Mouse (Mus musculus) B cell, adult 2 months (primary cell): ENCODE data around the gene Id3.

ENCODE experiments used
- DNase-seq, 2 experiments: peaks; one replicate each; pipeline ENCODE4 v3.0.0; 2022

Gene Id3

DNA sequence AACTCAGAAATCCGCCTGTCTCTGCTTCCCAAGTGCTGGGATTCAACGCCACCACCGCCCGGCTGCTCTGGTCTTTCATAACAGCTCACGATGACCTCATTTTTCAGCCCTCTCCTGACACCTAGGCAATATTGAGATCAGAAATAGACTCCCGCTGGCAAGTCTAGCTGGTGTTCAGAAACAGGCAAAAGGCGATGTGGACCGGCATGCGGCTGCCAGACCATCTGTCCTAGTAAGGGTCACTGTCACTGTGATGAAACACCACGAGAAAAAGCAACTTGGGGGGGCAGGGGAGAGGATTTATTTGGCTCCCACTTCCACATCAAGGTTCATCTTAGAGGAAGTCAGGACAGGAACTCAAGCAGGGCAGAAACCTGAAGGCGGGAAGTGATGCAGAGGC is 17.8 kb upstream of the Id3 start:
- no peak for DNase-seq

DNA sequence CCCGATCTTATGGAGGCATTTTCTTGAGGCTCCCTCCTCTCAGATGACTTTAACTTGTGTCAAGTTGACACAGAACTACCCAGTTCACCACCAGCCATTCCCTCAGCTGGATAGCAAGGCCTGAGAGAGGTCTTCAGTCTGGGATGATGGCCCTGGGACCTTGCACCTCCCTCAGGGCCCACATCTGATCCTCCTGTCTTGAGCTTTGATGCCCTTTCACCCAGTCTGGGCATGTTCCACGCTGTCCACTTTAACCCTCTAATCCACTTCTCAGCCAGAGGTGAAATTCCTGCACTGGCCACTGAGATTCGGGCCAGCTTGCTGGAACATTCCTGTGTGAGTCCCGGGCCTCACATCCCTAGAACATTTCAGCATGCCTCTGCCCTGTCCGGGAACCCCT is 17.3 kb upstream of the Id3 start:
- DNase-seq = no peak

DNA sequence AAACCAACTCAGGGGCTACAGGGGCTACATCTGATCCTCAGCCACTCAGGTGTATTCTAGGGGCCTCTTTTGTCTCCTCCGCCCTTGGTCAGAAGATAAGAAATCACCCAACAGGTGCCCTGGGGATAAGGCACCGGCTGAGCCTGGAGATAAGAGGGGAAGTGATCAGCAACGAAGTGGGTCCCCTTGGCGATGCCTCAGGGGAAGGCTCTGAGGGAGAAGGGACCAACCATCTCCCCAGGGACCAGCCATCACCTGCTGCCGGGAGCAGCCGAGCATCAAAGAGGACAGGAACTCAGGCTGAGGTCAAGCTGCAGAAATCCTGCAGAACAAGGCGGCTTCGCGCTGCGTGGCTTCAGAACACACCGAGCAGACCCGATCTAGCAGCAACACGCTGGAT is 15.6 kb upstream of the Id3 start:
- DNase-seq = peak; percentile 63 to 67

DNA sequence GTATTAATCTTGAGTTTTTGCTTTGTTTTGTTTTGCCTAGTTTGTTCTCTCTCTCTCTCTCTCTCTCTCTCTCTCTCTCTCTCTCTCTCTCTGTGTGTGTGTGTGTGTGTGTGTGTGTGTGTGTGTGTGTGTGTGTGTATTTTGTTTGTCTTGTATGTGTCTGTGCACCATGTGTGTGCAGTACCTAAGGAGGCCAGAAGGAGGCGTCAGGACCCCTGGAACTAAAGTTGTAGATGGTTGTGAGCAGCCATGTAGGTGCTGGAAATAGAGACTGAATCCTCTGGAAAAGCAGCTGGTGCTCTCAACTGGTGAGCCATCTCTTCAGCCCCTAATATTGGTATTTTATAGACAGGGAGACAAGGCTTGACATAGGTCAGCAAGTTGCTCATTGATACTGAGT is 13.5 kb upstream of the Id3 start:
- peak in 1 of 2 experiments; percentile 39 for DNase-seq

DNA sequence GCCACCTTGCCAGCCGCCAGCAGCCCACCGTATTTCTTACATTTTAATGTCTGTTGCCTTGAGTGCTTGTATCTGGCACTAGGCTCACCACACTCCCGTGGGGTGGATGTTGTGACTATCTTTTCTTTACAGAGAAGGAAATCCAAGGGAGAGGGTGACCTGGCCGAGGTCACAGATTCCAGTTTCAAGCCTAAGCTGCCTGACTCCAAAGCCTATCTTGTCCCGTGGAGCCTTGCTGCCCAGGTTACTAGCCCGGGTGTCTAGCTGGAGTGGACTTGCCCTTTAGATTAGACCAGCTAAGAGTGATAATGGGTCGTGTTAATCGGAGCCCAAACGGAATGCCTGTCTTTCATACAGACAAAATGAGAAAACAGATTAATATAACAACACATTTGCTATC is 9.5 kb upstream of the Id3 start:
- no peak for DNase-seq

DNA sequence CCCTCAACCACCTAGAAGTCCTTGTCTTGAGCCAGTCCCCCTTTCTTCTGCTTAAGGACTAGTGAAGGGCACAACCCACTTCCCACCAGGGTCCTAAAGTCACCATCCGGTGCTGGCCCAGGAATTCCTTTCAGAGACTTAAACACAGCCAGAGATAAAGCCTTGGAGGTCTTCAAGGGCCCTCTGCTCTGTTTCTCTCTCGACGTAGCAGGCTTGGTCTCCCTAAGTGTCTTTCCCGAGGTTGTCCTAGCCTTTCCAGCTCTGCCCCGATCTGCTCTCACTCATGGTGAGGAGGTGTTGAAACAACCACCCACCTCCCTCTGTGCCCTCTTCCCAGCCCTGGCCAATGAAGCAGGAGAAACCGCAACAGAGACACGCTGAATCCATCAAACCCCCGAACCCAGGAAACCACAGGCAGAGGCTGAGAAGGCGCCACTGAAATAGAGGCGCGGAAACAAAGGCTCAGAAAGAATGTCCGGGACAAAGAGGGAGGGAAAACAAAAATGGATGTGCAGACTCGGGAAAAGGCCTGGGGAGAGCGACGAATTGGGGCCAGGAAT is 8.8 kb upstream of the Id3 start:
- no peak for DNase-seq

DNA sequence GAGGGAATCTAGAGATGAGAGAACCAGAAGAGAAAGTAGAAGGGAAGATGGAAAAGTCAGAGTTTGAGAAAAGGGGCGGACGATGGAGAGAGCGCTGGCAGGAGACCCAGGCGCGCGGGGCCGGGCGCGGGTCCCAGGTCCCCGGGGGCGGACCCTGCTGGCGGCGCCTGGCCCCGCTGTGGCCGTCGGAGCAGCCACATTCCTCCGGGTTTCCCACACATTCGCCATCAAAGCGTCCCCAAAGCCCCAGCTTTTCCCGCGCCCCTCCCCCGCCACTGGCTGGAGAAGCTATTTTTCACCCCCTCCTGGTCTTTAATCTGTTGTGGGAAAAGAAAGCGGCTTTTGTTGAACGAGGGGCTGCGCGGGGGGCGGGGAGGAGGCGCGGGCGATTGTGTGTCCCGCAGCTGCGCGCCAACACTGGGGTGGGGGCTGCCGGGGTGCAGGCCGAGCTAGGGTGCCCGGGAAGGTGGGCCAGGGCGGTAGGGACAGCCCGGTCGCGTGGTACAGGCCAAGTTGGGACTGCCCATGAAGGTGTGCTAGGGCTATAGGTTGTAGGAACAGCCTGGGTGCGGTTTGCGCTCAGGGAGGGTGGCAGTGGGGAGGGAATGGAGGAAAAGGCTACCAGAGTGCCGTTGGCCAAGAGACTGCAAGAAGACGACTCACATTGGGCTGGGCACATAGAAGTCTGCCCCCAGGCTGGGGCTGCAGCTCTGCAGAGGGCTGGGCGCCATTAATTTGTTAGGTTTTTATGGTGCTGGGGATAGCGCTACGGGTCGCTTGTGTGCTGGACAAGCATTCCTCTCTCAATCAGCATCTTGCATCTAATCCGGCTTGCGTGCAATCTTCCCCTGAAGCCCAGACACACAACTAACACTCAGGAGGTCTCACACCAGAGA is 8.1 kb upstream of the Id3 start:
- DNase-seq = no peak

DNA sequence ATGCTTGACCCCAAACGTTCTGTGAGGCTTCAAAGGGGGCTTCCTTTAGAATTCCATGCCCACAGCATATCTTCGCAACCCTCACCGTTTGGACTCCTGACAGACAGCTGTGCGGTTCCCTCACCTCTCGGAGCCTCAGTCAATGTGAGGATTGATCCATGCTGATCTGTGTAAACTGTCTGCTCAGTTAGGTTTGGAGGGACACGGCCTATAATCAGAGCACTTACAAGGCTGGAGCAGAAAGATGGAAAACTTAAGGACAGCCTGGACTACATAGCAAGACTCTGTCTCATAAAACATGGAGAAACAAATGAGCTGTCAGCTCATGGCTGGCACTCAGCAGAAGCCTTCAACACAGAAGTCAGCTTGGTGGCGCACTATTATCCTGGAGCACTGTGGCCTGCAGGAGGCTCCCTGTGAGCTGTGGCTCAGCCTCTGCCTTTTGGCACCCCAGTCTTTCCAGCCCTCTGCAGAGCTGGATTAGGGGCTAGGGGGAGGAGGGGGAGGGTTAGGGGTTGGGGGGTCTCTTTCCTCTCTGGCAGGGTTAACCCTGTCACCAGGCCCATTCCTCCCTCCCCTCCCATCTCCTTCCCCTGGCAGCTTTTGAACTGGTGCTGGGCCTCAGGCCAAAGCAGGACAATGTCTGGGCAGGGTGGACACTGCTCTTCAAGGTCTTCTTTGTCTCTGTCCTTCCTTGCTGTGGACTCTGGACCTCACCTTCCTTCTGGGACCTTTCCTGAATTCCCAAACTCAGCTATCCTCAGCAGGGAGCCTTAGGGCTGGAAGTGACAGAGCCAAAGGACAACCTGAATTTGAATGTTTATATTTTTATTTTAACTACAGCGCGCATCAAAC is 7.2 kb upstream of the Id3 start:
- DNase-seq = no peak

DNA sequence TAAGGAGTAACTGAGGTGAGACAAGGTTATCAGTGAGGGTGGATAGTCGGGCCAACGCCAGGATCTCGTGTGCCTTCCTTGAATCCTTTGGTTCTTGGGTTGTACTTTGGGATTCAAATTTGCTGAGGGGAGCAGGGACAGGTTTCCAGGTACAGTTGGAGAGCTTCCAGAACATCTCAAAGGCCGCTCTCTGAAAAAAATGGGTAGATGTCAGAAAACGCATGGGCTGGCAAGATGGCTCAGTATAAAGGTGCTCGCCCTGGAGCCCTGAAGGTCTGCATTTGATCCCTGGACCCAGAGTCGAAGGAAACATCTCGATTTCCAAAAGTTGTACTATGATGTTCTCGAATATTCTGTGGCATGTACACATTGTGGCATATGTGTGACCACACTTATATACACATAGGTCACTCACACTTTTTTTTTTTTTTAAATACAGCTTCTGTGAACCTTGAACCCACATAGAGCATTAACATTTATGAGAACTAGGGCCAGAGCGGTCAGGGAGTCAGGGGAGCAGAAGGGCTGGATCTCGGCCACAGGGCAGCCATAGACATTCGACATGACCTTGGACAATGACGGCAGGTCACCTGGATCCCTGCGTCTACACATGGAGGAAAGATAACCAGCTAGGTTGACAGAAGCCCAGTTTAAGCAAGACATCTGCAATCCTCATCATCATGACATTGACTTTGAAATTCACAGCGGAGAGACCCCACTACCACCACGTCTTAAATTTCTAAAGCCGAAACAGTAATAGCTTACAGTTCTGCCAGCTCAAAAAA is 3.8 kb upstream of the Id3 start:
- DNase-seq = no peak

DNA sequence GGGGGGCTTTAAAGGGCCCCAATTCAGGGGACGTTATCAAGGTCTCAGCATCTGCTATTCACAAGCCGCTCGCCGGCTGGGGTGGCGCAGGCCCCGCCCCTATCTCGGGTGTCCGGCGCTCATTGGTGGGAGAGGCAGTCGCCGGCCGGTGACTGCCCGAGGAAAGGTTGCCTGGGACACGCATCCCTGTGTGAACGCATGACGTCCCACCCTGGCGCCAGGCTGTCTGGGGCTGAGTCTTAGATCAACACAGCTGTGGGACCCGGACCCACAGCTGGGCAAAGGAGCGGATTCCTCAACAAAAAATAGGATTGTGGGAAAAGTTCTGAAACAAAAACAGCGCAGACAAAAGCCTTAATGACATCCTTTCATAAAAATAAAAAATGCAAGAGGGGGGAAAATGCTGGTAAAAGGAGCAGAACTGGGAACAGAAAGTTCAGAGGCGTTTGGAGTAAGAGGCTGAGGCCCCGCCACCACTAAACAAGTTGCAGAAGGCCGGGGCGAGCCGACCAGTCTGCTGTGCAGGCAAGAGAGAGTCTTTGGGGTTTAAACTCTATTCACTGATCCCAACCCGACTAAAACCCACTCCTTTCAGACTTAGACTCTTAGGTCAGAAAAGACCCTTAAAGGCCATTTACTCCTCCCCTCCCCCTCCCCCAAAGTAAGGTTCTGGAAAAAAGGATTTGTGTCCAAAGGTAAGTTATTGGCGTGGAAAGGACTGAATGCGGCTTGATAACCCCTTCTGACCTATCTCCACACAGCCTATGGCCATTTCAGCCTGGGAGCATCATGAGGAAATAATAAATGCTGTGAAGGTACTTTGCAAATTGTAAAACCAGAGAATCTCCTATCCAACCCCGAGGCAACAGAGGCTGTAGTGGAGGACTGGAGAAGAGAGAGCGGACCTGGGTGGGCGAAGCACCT is 2.7 kb upstream of the Id3 start:
- DNase-seq = peak; percentile 74 to 76

DNA sequence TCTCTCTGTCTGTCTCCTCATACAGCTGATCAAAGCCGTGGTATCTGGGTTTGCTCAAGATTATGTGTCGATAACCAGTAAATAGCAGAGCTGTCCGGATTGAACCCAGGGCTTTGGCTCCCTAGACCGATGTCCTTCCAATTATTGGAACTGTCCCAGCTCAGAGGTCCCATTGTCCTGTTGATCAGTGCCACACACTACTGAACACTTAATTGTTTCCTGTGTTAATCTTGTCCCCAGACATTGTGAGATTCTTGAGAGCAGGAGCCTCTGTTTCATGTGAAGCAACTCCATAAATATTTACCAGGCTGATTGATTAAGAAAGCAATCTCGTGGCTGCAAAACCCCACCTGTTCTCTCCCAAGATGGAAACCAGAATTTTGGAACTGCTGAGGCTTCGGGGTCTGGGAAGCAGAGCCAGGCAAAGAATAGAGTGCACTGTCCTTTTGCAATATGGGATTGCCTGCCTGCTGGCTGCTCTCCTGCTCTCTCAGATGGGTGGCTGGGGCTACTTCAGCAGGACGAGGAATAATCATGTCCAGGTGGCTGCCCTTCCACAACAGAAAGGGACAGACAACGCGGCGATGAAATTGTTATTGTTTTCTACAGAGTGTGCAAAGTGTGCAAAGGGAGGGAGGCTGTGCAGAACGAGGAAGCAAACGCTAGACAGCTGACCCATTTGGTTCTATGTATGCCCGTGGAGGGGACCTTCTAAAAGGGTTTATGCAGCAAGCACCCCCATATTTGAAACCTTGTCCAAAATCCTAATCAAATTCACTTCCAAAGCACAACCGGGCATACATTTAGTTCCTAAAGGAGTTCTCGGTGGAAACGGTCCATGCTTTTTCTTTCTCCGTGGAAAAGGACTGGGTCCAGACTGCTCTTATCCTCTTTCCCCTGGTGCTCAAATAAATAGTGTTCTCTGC is 767 bp upstream of the Id3 start:
- DNase-seq = no peak

DNA sequence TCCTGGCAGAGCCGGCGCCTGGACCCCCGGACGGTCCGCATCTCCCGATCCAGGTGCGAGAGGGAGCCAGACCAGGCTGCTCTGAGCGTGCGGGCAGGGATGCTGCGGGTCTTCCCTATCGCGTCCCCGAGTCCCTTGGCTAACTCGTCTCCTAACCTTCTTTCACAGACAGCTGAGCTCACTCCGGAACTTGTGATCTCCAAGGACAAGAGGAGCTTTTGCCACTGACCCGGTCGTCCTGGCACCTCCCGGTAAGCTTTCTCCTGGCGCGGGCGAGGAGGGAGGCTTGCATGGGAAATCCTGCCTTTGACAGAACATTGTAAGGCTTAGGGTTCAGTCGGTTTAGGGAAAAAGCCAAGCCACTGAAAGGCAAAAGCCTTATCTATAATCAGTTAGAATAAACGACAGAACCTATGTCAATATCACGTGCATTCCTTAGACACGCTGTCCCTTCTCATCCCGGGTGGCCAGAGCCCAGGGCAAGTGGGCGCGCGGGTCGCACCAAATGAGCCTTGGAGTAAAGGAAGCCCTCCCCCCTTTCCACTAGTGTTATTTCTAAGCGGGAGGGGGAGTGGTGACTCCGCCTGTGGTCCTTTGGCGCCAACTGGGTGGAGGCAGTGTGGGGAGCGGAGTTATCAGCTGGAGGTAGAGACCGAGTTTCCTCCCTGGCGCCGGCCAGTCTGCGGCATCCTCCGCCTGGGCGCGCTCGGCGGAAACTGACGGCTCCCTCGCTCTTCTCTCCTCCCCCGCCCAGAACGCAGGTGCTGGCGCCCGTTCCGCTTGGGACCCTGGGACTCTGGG is 1.0 kb downstream of the Id3 start:
- DNase-seq = peak; percentile 70 to 74

DNA sequence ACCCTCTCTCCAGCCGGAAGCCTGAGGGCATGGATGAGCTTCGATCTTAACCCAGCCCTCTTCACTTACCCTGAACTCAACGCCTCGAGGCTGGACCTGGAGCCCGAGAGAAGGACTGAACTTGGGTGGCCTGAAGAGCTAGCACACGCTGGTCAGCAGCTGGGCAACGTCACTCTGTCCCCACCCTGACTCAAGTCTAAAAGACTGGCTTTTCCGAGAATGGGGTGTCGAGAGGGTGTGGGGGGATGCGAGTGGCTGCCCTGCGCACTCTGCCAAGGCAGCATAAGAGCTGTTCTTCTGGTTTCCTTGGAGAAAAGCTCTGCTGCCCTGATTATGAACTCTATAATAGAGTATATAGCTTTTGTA is 1.6 kb downstream of the Id3 start:
- DNase-seq = no peak

DNA sequence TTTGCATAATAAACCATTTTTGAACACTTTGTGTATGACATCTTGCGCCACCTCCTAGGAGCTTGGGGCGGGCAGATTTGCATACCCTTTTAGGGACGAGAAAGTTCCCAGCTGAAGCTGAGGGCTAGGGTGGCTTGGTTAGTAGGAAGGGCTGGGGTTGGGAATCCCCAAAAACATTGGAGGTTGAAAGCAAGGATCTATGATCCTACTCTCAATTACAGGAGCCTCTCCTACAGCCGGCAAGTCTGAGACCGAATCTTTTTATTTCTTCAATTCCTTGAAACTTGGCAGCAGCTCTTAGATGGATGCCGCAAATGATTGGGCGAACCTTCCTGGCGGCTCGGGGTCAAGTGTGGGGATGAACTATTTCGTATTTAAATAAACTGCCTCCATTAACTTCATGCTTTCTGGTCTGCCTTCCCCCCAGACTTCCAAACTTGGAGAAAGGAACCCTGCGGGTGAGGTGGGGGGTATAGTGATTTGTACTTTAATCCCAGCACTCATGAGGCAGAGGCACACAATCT is 2.1 kb downstream of the Id3 start:
- no peak for DNase-seq

DNA sequence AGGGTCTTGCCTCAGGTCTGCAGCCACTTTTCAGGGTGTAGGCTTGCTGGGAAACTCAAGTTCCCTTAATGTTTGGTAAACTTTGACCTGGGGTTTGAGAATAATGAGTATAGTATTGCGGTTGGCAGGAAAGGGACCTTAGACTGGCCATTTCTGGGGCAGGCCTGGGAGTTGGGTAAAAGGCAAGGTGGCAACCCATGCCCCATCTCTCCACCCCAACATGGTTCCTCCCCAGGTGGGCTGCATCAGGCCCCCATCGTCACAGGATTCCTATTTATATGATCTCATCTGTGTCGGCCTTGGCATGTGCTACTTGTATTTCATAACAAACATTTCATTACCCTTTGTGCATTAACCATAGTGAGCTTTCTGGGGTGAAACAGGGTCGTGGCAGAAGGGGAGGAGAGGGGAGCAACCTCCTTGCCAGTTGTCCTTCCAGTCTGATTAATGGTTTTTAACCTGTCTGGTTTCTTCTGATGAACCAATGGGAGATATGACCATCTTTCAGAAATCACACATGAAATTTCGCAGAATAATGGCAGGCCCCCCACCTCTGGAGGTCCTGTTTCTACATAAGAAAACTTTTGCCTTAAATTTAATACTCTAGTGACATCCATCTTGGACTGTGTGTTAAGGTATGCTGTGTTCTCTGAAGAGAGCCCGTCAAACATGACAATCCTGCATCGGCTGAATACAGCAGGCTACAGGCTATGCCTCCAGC is 2.9 kb downstream of the Id3 start:
- no peak for DNase-seq

DNA sequence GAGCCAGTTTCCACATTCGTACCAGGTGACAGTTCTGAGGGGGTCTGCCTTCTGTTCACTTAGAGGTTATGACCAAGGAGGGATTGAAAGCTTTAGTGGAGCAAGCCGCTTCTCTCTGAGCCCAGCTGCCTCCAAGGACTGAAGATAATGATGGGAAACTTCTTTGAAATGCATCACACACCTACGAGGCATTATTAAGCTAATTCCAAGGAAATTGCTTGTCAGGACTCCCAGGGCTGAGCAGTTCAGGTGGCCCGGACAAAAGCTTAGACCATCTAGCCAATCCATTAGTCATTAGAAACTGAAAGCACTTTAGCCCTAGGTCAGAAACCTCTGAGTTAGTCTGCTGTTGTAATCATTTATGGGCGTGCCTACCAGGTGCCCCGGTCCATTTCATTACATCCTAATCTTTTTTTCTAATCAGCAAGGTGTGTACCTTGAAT is 3.4 kb downstream of the Id3 start:
- DNase-seq = peak in 1 of 2 experiments; percentile 17

DNA sequence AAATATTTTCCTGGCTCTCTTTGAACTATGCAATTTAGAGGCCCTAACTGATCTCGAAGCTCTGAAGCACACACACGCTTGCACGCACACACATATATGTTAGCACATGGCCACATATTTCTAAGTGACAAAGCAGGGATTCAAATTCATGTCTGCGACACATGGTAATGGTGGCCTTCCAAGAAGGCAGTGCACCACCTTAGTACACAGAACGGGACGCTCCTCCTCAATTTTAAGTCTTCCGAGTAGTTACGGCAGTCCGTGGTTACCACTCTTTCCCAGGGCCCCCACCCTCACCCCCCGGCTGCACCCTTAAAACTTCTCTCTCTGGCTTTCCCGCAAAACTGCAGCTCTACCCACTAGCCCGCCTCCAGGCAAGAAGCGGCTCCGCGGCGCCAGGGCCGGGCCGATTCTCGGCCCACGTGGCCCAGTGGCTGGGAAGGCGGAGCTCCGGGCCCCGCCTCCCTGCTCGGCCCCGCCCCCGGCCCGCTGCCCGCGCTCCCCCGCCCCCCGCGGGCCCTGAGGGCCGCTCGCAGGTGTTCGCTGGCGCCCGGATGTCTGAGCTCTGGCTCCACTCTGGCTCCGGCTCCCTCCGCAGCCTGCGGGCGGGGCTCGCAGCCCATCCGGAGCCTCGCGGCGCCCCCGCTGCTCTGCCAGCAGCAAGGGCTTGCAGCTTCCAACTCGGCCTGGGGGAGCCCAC is 4.3 kb downstream of the Id3 start:
- peak; percentile 91 to 93 for DNase-seq
